Mouse (Mus musculus) lung, postnatal 4 days (tissue): ENCODE data around the gene Olfr837.
"Not testable (repeated sequence)": the region's sequence is repeated elsewhere in the genome, so short reads cannot be mapped to it uniquely, and the experiment has no call there.

Experiments used
- DNase-seq, 2 experiments: peaks; one replicate each; pipeline ENCODE4 v3.0.0; 2021

The Olfr837 gene

DNA sequence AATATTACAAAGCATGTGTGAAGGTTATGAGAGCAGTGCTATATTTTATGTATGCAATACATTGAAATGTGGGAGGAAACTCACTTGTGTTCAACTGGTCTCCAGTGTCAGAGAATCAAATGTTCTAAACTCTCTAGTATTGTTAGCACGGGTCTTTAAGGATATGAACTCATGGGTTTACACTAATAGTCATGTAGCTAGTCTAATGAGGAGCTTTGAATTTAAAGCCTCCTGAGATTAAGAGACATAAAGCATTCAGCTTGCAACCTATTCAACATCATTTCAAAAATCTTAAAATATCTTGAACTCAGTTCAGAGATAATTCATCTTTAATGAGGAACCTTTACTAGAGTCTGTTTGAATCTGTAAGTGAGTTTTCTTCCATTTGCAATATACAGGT is at the start of gene Olfr837:
TSS of gene Olfr837 (plus strand) at position 301 of the 400 bp plus-strand sequence.
- no peak for DNase-seq

GRCm38 (mm10) chr9:19092889-19093753 is 43.0 kb upstream of the Olfr837 start:
- DNase-seq = not testable (repeated sequence)

GRCm38 (mm10) chr9:19097286-19097685 is 38.8 kb upstream of the Olfr837 start:
- no peak for DNase-seq

DNA sequence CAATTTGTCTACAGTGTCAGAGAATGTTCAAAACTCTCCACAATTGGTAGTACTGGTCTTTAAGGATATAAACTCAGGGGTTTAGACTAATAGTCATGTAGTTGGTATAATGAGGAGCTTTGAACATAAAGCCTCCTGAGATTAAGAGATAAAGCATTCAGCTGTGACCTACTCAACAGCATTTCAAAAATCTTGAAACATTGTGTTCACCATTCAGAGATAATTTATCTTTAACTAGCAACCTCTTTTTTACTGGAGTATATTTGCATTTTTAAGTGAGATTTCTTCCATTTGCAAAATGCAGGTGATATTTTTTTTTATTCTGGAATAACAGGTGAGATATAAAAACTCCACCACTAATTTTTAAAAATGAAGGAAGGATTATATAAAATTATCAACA is 16.0 kb upstream of the Olfr837 start, which contains the start of gene Olfr836:
TSS of gene Olfr836 (plus strand) at position 301 of the 400 bp plus-strand sequence.
- DNase-seq = no peak

GRCm38 (mm10) chr9:19177212-19177611 is 41.1 kb downstream of the Olfr837 start, which contains the start of gene Olfr839-ps1:
Gene Olfr839-ps1 (minus strand): TSS chr9:19177312.
- DNase-seq = no peak
